Mouse (Mus musculus): ENCODE data around the gene Arrdc1.
"Not testable (repeated sequence)": the region's sequence is repeated elsewhere in the genome, so short reads cannot be mapped to it uniquely, and the experiment has no call there.

Arrdc1 gene

GRCm38 (mm10) chr2:24935057-24935796 is at the start of gene Arrdc1:
Gene Arrdc1 (minus strand): TSS chr2:24935252.
- peak; percentile 94 for DNase-seq (ENCODE audit: low spot score)

DNA sequence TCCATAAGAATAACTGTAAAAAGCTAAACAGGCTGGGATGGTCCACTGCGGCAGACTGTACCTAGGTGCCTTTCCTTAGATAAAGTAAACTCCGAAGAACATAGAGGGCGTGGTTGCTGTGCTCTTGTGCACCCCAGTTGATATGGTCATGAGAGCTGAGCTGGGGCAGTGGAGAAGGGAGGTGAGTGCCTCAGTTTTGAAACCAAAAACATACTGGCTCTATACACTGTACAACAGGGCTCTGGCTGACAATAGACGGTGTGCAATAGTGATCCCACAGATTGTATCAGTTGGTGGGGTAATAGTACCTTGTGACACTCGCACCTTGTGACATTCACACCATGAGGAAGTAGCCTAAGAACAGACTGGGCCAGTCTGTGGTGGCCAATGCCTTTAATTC is 41.9 kb upstream of the Arrdc1 start:
- DNase-seq (ENCODE audit: low spot score) = no peak

DNA sequence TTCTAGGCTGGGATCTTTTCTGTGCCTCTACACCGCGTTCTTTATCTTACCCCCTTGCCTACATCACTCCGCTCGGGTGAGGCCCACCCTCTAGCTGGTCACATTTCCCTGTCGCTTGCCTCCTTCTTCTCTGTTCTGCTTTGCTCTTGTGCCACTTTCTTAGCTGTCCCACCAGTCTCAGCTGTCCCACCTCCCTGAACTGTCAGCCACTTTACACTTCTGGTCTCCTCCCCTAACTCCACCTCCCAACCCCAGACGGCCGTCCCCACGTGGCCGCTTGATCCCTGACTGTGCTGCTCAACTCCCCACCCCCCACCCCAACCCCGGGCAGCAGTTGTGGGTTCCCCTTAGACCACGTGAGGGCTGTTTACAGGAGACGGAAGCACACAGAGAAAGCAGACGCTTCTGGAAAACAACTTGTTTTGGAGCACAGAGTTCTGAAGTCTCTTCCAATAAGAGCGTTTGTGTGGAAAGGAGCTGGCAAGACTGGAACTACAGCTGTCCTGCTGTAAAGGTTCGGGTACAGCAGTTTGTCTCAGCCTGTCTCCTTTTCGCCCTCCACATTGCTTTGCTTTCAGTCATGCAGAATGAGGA is 40.7 kb upstream of the Arrdc1 start, which contains the start of gene Pnpla7:
Pnpla7 (plus strand) TSS at position 330 of the 594 bp plus-strand sequence.
- DNase-seq (ENCODE audit: low spot score) = peak; percentile 78

DNA sequence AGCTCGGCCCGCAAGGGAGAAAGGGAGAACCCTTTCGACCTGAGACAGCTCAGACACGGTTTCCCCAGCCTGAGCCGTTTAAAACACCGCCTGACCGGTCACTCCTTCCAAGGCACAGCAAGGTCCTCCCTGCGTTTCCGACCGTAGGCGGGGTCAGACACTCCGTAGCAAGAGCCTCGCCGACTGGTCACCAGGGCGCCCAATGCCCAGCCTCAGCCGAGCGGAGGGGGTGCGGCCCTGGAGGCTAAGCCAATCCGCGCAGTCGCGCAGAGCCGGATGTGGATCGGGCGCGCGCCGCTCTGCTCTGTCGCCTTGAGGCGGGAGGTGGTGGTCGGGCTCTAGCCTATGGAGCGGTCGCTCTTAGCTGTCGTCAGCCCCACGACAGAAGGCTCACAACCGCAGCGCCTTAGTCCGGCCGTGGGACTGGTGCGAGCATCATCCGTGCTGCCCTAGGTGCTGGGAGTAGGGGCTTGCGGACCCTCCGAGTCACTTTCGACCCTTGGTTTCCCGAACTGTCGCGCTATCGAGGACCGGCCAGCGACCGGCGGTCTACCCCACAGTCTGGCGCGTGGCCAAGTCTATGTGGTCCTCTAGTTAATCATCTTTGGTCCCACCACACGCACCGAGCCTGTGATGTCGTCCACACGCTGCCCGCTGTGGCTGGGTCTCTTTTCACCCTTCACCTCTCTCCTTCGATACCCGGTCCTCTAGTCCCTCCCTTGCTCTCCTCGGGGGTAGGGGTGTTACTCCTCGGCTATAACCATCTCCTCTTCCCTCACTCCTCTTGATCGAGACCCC is 40.1 kb upstream of the Arrdc1 start, which contains the start of gene Mrpl41:
Mrpl41 (minus strand) TSS at position 193 of the 798 bp plus-strand sequence.
- DNase-seq (ENCODE audit: low spot score) = peak; percentile 96

DNA sequence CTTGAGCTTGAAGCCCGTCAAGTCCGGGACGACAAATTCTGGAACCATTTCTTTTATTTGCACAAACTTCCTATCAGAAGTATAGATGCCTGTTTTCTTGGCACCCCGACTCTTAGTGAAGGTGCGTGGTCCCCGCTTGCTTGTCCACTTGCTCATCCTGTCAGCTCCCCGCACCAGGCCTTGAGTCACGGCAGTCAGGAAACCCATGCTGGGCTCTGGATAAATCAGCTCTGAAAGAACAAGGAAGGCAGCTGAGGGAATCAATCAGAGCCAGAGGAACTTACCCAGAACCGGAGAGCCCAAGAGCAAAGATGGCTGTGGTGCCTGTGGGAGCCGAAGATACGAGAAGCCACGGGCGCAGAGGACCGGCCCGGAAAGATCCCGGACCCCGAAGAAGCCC is 39.4 kb upstream of the Arrdc1 start:
- DNase-seq (ENCODE audit: low spot score) = not testable (repeated sequence)

DNA sequence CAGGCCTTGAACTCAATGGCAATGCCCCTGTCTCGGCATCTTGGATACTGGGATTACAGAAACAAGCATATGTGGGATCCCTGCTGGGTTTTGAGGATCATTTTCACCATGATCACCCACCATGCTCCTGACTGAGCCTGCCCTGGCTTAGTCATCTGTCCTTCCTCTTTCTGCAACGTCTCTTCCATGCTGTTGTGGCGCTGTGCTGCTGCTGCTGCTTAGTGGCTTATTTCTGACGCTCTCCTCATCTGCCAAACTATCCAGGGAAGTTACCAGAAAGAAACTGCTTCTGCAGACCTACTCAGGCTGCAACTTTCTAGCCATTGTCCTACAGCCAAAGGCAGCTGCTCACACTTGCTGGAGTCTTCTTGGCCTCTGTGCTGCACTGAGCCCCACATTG is 35.3 kb upstream of the Arrdc1 start:
- no peak for DNase-seq (ENCODE audit: low spot score)

GRCm38 (mm10) chr2:24962304-24963000 is 27.4 kb upstream of the Arrdc1 start, which contains the start of gene Dph7:
Gene Dph7 (plus strand): TSS chr2:24962400.
- DNase-seq (ENCODE audit: low spot score) = peak; percentile 62

- DNase-seq (ENCODE audit: low spot score) = no peak
Observed at GRCm38 (mm10) chr2:24960910-24961309, 25.9 kb upstream of the Arrdc1 start.

DNA sequence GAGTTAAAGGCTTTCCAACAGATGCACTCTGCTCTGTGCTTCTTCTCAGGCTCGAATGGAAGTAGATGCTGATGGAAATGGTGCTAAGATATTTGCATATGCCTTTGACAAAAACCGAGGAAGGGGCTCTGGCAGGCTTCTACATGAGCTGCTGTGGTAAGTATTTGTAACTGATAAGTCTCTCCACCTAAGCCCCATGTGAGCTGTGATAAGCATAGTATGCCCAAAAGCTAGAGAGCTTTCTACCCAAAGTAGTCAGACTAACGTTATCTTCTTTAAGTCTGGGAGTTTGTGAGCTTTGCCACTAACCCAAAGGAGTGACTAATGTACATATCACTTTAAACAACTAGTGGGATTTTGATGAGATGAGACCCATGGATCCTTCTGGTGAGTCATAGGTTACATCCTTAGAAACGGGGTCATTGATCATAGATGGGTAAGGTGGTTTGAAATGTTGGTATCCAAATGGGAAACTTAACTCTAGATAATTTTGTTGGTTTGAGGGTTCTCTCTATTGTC is 17.5 kb upstream of the Arrdc1 start:
- no peak for DNase-seq (ENCODE audit: low spot score)

DNA sequence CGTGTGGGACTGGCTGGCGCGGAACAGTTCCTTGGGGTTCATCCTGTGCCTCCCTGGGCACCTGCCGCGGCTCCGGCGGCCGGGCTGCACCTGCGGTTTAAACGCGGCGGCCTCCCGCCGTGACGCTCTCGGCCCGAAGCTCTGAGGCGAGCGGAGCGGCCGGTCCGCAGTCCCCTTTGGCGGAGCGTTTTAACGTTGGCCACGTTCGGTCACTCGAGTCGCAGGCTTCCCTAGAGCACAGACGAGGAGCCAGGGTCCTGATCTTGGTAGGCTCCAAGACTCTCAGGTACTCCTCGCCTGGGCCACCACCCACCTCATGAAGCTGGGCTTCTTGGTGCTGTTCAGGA is 15.1 kb upstream of the Arrdc1 start:
- no peak for DNase-seq (ENCODE audit: low spot score)

GRCm38 (mm10) chr2:24949421-24950188 is 14.6 kb upstream of the Arrdc1 start, which contains the start of gene Zmynd19:
Gene Zmynd19 (plus strand): TSS chr2:24949792.
- peak; percentile 95 for DNase-seq (ENCODE audit: low spot score)

DNA sequence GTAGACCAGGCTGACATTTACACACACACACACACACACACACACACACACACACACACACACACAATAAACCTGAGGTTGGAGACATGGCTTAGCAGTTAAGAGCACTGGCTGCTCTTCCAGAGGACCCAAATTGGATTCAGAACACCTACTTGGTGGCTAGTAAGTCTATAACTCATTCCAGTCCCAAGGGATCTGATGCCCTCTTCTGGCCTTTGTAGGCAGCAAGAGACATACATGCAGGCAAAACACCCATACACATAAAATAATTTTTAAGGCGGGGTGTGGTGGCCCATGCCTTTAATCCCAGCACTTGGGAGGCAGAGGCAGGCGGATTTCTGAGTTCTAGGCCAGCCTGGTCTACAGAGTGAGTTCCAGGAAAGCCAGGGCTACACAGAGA is 9.3 kb upstream of the Arrdc1 start:
- DNase-seq (ENCODE audit: low spot score) = not testable (repeated sequence)

GRCm38 (mm10) chr2:24942092-24942491 is 7.0 kb upstream of the Arrdc1 start:
- DNase-seq (ENCODE audit: low spot score) = no peak

- DNase-seq (ENCODE audit: low spot score) = no peak
Observed at GRCm38 (mm10) chr2:24934441-24934963, 550 bp downstream of the Arrdc1 start.

GRCm38 (mm10) chr2:24929593-24929992 is 5.5 kb downstream of the Arrdc1 start:
- no peak for DNase-seq (ENCODE audit: low spot score)

GRCm38 (mm10) chr2:24929119-24929518 is 5.9 kb downstream of the Arrdc1 start:
- DNase-seq (ENCODE audit: low spot score) = no peak

DNA sequence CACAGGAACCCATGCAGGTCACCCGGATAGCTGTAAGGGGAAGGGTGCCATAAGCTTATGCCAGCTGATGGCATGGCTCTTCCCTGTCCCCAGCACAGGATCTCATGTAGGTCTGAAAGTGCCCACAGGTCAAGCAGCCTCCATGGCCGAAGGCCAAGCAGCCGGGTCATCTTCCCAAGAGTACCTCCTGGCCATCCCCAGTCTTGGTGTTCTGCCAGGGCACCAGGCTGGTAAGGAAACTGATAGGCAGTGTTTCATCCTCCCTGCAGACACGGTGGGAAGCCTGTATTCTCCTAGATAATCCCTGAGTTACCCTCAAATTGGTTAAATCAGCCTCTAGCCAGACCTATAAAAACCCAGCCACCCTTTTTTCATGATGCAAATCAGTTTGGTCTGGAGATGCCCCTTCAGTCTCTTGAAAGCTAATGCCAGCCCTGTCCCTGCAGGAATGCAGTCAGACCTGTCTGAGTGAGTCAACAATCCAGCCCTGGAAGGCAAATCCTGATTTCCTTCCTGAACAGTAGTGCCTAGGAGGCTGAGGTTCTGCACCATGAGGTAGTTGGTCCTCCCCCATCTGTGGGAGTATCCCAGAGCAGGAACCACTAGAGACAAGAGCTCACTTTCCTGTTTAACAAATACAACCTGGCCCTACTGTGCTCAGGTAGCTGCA is 7.1 kb downstream of the Arrdc1 start:
- DNase-seq (ENCODE audit: low spot score) = peak; percentile 43

DNA sequence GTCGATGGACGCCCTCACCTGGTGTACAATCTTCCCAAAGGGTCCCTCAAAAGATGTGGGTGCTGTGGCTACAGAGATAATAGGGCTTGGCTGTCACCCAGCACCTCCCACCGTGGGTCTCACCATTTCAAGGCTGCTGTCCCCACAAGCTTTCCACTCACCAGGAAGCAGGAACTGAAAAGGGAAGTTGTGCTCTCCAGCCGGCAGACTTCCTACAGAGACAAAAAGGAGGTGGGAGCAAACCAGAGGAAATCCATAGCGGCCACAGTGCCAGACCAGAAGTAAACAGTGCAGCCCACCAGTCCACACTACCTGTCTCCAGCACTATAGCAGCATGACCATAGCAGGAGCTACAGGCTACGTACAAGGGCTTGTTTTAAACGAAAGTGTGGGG is 8.1 kb downstream of the Arrdc1 start:
- DNase-seq (ENCODE audit: low spot score) = no peak

DNA sequence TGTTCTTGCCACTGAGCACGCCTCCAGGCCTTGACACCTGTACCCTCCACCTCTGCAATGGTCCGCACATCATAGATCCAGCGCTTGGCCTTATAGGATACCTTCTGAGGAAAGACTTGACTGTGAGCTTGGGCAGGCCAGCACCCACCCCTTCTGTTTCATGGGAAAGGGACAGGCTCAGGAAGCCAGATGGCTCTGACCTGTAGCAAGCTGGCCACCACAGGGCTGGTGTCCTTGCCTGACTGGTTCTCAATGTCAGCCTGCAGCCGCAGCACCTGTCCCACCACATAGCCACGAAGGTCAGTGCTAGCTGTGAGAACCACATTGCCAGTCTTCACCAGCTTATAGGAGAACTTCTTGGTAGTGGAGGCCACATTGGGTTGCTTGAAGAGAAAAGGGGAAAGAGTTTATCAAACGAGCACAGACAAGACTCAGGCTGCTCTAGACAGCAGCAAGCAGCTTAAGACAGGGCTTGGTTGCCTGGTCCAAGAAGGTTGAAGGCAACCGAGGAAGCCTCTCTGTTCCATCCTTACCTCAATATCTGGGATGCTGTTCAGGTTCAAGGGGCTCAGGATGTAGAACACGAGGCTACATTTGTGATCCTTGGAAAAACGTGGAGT is 8.6 kb downstream of the Arrdc1 start:
- no peak for DNase-seq (ENCODE audit: low spot score)

DNA sequence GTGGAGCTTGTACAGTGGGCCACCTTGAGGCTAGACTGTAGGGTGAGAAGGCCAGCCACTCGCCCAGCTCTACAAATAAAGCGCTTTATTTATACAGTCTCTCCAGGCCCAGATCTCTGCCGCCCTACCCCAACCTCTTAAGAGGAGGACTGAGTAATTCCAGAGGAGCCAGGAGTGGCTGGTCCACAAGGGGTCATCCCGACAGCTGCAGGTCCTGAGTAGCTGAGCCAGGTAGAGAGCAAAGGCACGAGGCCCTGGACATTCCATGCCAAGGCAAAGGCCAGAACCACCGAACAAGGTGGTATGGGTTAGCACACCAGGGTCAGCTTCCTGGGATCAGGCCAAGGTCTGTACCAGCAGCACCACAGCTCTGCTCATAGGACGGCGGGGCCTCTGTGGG is 9.8 kb downstream of the Arrdc1 start:
- DNase-seq (ENCODE audit: low spot score) = no peak

Data from ovary, adult 18-20 months (tissue).